ENCODE assay signal across 1 mouse cellular context in the genomic region with DNA sequence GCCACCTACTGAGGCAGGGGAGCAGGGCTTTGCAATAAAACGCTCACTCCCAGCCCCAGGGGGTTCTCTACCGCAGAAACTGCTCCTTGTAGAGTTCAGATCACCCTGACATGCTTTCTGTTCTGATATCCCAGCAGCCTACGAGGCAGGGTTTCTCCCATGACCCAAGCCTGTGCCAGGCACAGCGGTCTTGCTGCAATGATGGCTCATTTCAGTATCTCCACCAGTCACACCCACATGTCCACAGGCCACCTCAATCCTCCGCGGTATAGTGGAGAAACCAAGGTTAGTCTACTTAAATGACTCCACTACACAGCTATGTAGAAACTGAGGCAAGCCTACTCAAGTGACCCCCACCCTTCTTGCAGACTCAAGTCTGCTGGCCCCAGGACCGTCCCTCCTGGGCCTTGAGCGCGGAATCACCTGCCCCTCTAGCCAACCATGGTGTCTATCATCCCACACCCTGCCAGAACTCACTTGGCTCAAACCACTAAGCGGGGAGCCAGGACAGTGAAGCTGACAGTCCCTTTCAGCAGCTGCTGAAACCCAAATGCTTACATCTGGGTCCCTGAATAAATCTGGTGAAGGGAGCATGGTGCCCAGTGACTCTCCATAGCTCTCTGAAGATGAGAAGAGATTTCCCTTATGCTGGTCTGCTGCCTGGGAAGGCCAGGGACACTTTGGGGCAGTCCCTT.
A peak's percentile ranks its signal among the peaks of the same experiment; 100 is the strongest.
TF ChIP-seq lines count a peak whose summit lies in the region.

No protein-coding gene starts in this region.

TF ChIP-seq in CH12.LX, 34 proteins besides CTCF, POLR2A, EP300 and RAD21 (continued from another document):
- TF ChIP-seq SMC3 (IDR thresholded peaks at IDR 0.05; ENCODE audit: low read depth, low read length) (no peak), POLR2AphosphoS2 (IDR thresholded peaks at IDR 0.05; ENCODE audit: low read depth, low read length) (no peak), KAT2A (IDR thresholded peaks at IDR 0.05; ENCODE audit: insufficient replicate concordance, low read length) (no peak), CHD1 (IDR thresholded peaks at IDR 0.05; ENCODE audit: low read depth, low read length) (no peak), SIN3A (IDR thresholded peaks at IDR 0.05; ENCODE audit: low read length) (no peak), IRF4 (IDR thresholded peaks at IDR 0.05; ENCODE audit: low read depth, low read length) (peak; percentile 69), MYC (IDR thresholded peaks at IDR 0.05; ENCODE audit: low read depth, low read length) (no peak), UBTF (IDR thresholded peaks at IDR 0.05; ENCODE audit: low read depth, low read length) (0 out of 2 replicates have a peak, but pooled peaks have one; percentile 14), ZKSCAN1 (IDR thresholded peaks at IDR 0.05; ENCODE audit: borderline replicate concordance, low read depth, low read length) (no peak), ELF1 (IDR thresholded peaks at IDR 0.05; ENCODE audit: low read depth, low read length) (no peak), MXI1 (IDR thresholded peaks at IDR 0.05; ENCODE audit: low read depth, low read length) (peak; percentile 54; the same call in 1 of the 2 replicates), NRF1 (IDR thresholded peaks at IDR 0.05; ENCODE audit: low read depth, low read length) (0 out of 2 replicates have a peak, but pooled peaks have one; percentile 6), PAX5 (IDR thresholded peaks at IDR 0.05; ENCODE audit: low read length) (no peak), MEF2A (IDR thresholded peaks at IDR 0.05; ENCODE audit: borderline replicate concordance, low read depth, low read length) (no peak), GABPA (IDR thresholded peaks at IDR 0.05; ENCODE audit: insufficient replicate concordance, low read depth, low read length) (no peak), ETS1 (conservative IDR thresholded peaks at IDR 0.05; ENCODE audit: low read depth, low read length) (peak; percentile 7), CHD2 (IDR thresholded peaks at IDR 0.05; ENCODE audit: low read length) (no peak), ZMIZ1 (IDR thresholded peaks at IDR 0.05; ENCODE audit: low read depth, low read length) (no peak), ZNF384 (IDR thresholded peaks at IDR 0.05; ENCODE audit: low read depth, low read length) (no peak), TCF12 (IDR thresholded peaks at IDR 0.05; ENCODE audit: low read depth, low read length) (no peak), BHLHE40 (IDR thresholded peaks at IDR 0.05; ENCODE audit: low read depth, low read length) (0 out of 2 replicates have a peak, but pooled peaks have one; percentile 34), USF1 (IDR thresholded peaks at IDR 0.05; ENCODE audit: low read depth, low read length) (no peak), TBP (conservative IDR thresholded peaks at IDR 0.05; ENCODE audit: low read depth, low read length) (no peak), MAZ (IDR thresholded peaks at IDR 0.05; ENCODE audit: low read depth, low read length) (no peak), HCFC1 (IDR thresholded peaks at IDR 0.05; ENCODE audit: low read depth, low read length) (no peak), ZC3H11A (IDR thresholded peaks at IDR 0.05; ENCODE audit: low read depth, low read length) (no peak), RCOR1 (conservative IDR thresholded peaks at IDR 0.05; ENCODE audit: low read depth, low read length) (no peak)
